Mouse (Mus musculus) C2C12 (cell line): Measurements from ENCODE around the gene Taok1. TPM values are rescaled to one million over a fixed set of nuclear protein-coding genes. Genes with fewer than 3 reads are reported as not detected.
A peak's percentile ranks its signal among the peaks of the same experiment; 100 is the strongest.

Source experiments
- H3K27me3 ChIP-seq: one replicate; pipeline ENCODE4 v1.6.1; 2011; ENCODE audit not compliant: control insufficient read depth, insufficient read depth, insufficient read length
- H3K36me3 ChIP-seq: one replicate; pipeline ENCODE4 v1.6.1; 2011; ENCODE audit not compliant: control insufficient read depth, insufficient read depth
- H3K4me3 ChIP-seq: one replicate; pipeline ENCODE4 v1.5.1; 2011; ENCODE audit warnings: mild to moderate bottlenecking, control low read depth; ENCODE audit not compliant: poor library complexity, insufficient read depth, severe bottlenecking
- H3K79me2 ChIP-seq: one replicate; pipeline ENCODE4 v1.6.1; 2011; ENCODE audit not compliant: control insufficient read depth, insufficient read depth
- H3K79me3 ChIP-seq: one replicate; pipeline ENCODE4 v1.6.1; 2011; ENCODE audit warnings: low read depth, control low read depth
- H3ac ChIP-seq: one replicate; pipeline ENCODE3; 2011; ENCODE audit warnings: low read depth; ENCODE audit not compliant: control insufficient read depth, insufficient read length
- CEBPB ChIP-seq: IDR thresholded peaks from one replicate; pipeline ENCODE4 v1.6.1; 2011; ENCODE audit warnings: low read depth, mild to moderate bottlenecking, control low read depth, moderate library complexity
- CTCF ChIP-seq: IDR thresholded peaks from one replicate; pipeline ENCODE4 v1.5.1; 2011; ENCODE audit not compliant: control insufficient read depth, insufficient read depth, insufficient read length
- FOSL1 ChIP-seq: IDR thresholded peaks from one replicate; pipeline ENCODE4 v1.8.0; 2011; ENCODE audit warnings: mild to moderate bottlenecking, low read length; ENCODE audit not compliant: poor library complexity, insufficient read depth, severe bottlenecking
- MAX ChIP-seq: IDR thresholded peaks from one replicate; pipeline ENCODE4 v1.6.1; 2011; ENCODE audit warnings: mild to moderate bottlenecking, control low read depth
- MYOD1 ChIP-seq: IDR thresholded peaks from one replicate; pipeline ENCODE4 v1.6.1; 2011; ENCODE audit warnings: low read depth; ENCODE audit not compliant: control insufficient read depth, insufficient read length
- MYOG ChIP-seq: IDR thresholded peaks from one replicate; pipeline ENCODE4 v1.6.1; 2011; ENCODE audit not compliant: control insufficient read depth, insufficient read length; ENCODE audit errors: extremely low read depth
- USF1 ChIP-seq: IDR thresholded peaks from one replicate; pipeline ENCODE4 v1.6.1; 2011; ENCODE audit warnings: low read depth, mild to moderate bottlenecking, control low read depth, moderate library complexity
- polyA plus RNA-seq: library from polyadenylated mRNA; unstranded; fragments of >200 nt; fragmentation: generic; extraction: Trizol; gene quantifications from one replicate; pipeline ENCODE4 v1.2.1, GENCODE M21; 2012; ENCODE audit warnings: missing spikeins

Taok1 gene
- polyA plus RNA-seq, 1 experiment, result 5.1 TPM

- TF ChIP-seq FOSL1 (no peak), CTCF (no peak), CEBPB (no peak)
- no peaks in the 10 kb centered on the region for H3K79me2 ChIP-seq
- no peaks in the 10 kb centered on the region for H3K36me3 ChIP-seq
- no peaks in the 10 kb centered on the region for H3K27me3 ChIP-seq
- no peak overlapping the region for H3K4me3 ChIP-seq
- H3ac ChIP-seq, result no peak overlapping the region
- no peaks in the 10 kb centered on the region for H3K79me3 ChIP-seq
Observed at GRCm38 (mm10) chr11:77624002-77624401, 16.4 kb upstream of the Taok1 start.

GRCm38 (mm10) chr11:77621902-77622535 is 14.4 kb upstream of the Taok1 start:
- Histone ChIP-seq H3K4me3 (no peak overlapping the region), H3K79me2 (no peaks in the 10 kb centered on the region), H3ac (no peak overlapping the region), H3K27me3 (no peaks in the 10 kb centered on the region), H3K36me3 (no peaks in the 10 kb centered on the region), H3K79me3 (no peaks in the 10 kb centered on the region)
- TF ChIP-seq USF1 (no peak), CTCF (no peak), MYOD1 (peak; percentile 62), FOSL1 (no peak), CEBPB (no peak)

GRCm38 (mm10) chr11:77615084-77615624 is 7.5 kb upstream of the Taok1 start:
- H3K36me3 ChIP-seq, result no peaks in the 10 kb centered on the region
- H3K79me3 ChIP-seq, result no peaks in the 10 kb centered on the region
- TF ChIP-seq CEBPB, result no peak
- peak; percentile 9 for TF ChIP-seq MYOD1
- no peaks in the 10 kb centered on the region for H3K79me2 ChIP-seq
- H3ac ChIP-seq, result no peak overlapping the region
- H3K4me3 ChIP-seq, result no peak overlapping the region
- no peaks in the 10 kb centered on the region for H3K27me3 ChIP-seq

DNA sequence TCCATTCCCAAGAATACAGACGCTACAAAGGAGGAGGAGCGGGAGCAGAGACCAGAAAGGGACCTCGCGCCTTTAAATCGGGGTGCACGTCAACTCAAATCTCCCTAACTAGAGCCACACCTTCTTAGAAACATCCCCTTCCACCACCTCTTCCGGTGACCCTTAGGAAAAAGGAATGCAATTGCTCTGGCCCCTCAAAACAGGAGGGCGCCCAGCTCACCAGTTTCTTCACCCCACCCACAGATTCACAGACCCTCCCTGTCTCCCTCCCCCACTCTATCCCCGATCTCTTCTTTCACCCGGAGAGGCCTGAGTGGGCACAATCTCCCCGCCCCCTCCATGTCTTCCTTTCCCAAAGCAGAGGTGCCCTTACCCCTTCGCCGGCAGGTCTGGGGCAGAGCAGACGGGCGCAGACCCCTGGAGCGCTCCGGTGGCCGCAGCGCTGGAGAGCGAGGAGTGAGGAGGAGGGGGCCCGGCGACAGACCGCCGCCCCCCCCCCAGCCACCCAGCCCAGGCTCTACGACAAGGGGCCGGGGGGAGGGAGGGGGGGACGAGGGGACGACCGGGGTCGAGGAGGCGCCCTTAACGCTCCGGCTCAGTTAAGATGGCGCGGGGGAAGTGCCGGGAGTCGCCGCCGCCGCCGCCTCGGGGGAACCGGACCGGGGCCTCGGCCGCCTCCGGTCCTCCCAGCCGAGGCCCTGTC is 629 bp downstream of the Taok1 start:
- TF ChIP-seq MYOG (no peak), MAX (peak; percentile 47), USF1 (no peak), CTCF (no peak), FOSL1 (no peak)
- peaks cover 49% of the 10 kb centered on the region for H3K79me3 ChIP-seq
- H3K79me2 ChIP-seq, result peaks cover 58% of the 10 kb centered on the region
- no peaks in the 10 kb centered on the region for H3K27me3 ChIP-seq
- H3K4me3 ChIP-seq, result peak overlapping the region; percentile 92
- peak overlapping the region; percentile 77 for H3ac ChIP-seq
- H3K36me3 ChIP-seq, result peaks cover 12% of the 10 kb centered on the region

DNA sequence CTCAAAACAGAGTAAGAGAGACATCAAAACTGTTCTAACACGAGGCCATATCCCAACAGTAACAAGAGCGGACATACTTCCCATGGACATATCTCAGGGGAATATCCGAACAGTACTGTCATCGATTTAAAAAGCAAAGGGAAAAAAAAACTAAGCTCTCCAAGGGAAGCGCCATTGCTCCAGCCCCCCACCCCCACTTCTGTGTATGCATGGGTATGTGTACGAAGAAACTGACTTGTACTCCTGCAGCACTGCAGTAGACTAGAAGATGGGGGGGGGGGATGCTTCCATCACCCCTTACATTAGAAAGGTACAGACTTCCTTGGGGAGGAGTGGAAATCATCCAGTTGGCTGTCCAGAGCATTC is 1.2 kb downstream of the Taok1 start:
- Histone ChIP-seq H3K79me2 (peaks cover 63% of the 10 kb centered on the region), H3K36me3 (peaks cover 13% of the 10 kb centered on the region), H3K27me3 (no peaks in the 10 kb centered on the region), H3K79me3 (peaks cover 53% of the 10 kb centered on the region), H3ac (peak overlapping the region; percentile 77), H3K4me3 (peak overlapping the region; percentile 92)
- no peak for TF ChIP-seq USF1
- TF ChIP-seq MAX, result no peak
- TF ChIP-seq CTCF, result no peak
- TF ChIP-seq FOSL1, result no peak
- no peak for TF ChIP-seq MYOG
- TF ChIP-seq MYOD1, result no peak
- TF ChIP-seq CEBPB, result no peak

DNA sequence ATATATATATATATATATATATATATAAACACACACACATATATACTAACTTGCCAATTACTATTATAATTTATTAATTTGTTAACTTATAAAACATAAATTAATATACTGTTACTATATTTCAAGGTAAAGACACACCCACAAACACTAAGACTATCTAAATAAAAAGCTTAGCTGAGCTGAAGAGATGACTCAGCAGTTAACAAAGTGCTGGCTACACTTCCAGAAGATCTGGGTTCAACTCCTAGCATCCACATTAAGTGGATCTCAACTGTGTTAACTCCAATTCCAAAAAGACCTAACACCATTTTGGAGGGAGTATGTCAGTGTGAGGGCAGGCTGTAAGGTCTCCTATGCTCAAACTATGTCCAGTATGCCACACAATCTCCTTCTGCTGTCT is 10.3 kb downstream of the Taok1 start:
- TF ChIP-seq CTCF (no peak), MYOG (no peak), FOSL1 (no peak), MYOD1 (no peak), MAX (no peak), CEBPB (no peak), USF1 (no peak)
- peaks cover 48% of the 10 kb centered on the region for H3K36me3 ChIP-seq
- no peak overlapping the region for H3ac ChIP-seq
- H3K79me2 ChIP-seq, result peaks cover 99% of the 10 kb centered on the region
- H3K4me3 ChIP-seq, result no peak overlapping the region
- H3K27me3 ChIP-seq, result no peaks in the 10 kb centered on the region
- peaks cover 88% of the 10 kb centered on the region for H3K79me3 ChIP-seq
